ENCODE assay signal across 8 mouse cellular contexts in genomic region chr4:32238366-32238854, GRCm38 (mm10). TPM values are rescaled to one million over a fixed set of nuclear protein-coding genes. Genes with fewer than 3 reads are reported as not detected.
DNase-seq lines count a peak whose midpoint lies in the region; ATAC-seq lines count a peak whose summit lies in the region.

Gene Bach2 (plus strand): TSS chr4:32238804.

- WGBS in hindbrain, embryonic 15.5 days: 0% methylated on average over 58 of the region's 69 CpGs

- H3K9me3 ChIP-seq in hindbrain, embryonic 15.5 days: no peaks in the 10 kb centered on the region

- H3K36me3 ChIP-seq in hindbrain, embryonic 15.5 days: no peaks in the 10 kb centered on the region

- H3K4me1 ChIP-seq in hindbrain, embryonic 15.5 days (replicated peaks): peaks cover 42% of the 10 kb centered on the region

- peak; percentile 94 for DNase-seq in NIH3T3 (ENCODE audit: low read depth)
- DNase-seq in cerebellum, adult 9-11 months: peak; percentile 92
- DNase-seq in frontal cortex, postnatal 36 days (ENCODE audit: low spot score in 2 of 2): peak; percentile 87 to 90
- peak; percentile 89 for DNase-seq in left cerebral cortex, adult 11 months (ENCODE audit: low spot score)
- peak; percentile 98 for DNase-seq in lung, postnatal 36 days
- DNase-seq in right cerebral cortex, adult 18-20 months: peak; percentile 93
- DNase-seq in urinary bladder, adult 2 months (ENCODE audit: low spot score): peak; percentile 82

- peak within 1 kb of the TSS; percentile 94 for H3K27ac ChIP-seq in hindbrain, embryonic 15.5 days (replicated peaks)

- H3K9ac ChIP-seq in hindbrain, embryonic 15.5 days: peak within 1 kb of the TSS; percentile 86

- peak within 1 kb of the TSS; percentile 73 for H3K4me2 ChIP-seq in hindbrain, embryonic 15.5 days

- peak within 1 kb of the TSS; percentile 78 for H3K4me3 ChIP-seq in hindbrain, embryonic 15.5 days

- ATAC-seq in hindbrain, embryonic 15.5 days (ENCODE audit: low FRiP score, low read depth): peak; percentile 87

- no peaks in the 10 kb centered on the region for H3K27me3 ChIP-seq in hindbrain, embryonic 15.5 days

RNA-seq across cellular contexts. Expression of gene Bach2, which starts in this region (rescaled TPM):
- 24.5 and 27.4 TPM in 2 replicates for polyA plus RNA-seq in hindbrain, embryonic 15.5 days (2015; fragmentation: Nextera tagmentation; extraction: Ambion mirVana)
- polyA plus RNA-seq in urinary bladder, adult 2 months (2012; rRNA removed): 2.3 and 2.6 TPM in 2 replicates

Comparison
In these comparisons a context has a peak if more than half of its experiments do, and no peak if none do; other contexts are left out.
1. Peak in every context shown above with its lines: DNase-seq, ATAC-seq, H3K4me3 ChIP-seq and H3K27ac ChIP-seq.